Mouse (Mus musculus): ENCODE measurements around the gene Smyd3. TPM values are rescaled to one million over a fixed set of nuclear protein-coding genes. Genes with fewer than 3 reads are reported as not detected.

Smyd3 gene
- polyA plus RNA-seq (2015; fragmentation: Nextera tagmentation; extraction: Ambion mirVana): 20.0 and 22.0 TPM in 2 replicates

- no peaks in the 10 kb centered on the region for H3K27me3 ChIP-seq
- no peaks in the 10 kb centered on the region for H3K9me3 ChIP-seq (replicated peaks)
- peaks cover 7% of the 10 kb centered on the region; the same call in 1 of the 2 replicates for H3K4me1 ChIP-seq
- peak; percentile 78 for ATAC-seq (ENCODE audit: insufficient number of reproducible peaks, low FRiP score, low TSS enrichment, low read depth)
- H3K4me3 ChIP-seq (replicated peaks): peak within 1 kb of the TSS; percentile 71
- H3K27ac ChIP-seq (replicated peaks): peak within 1 kb of the TSS; percentile 75
- H3K36me3 ChIP-seq: no peaks in the 10 kb centered on the region
- 5% methylated on average over 39 of the region's 39 CpGs for WGBS
- peak within 1 kb of the TSS; percentile 51 for H3K9ac ChIP-seq
- H3K4me2 ChIP-seq (replicated peaks): peak within 1 kb of the TSS; percentile 95
These were observed at the start of gene Smyd3 for GRCm38 (mm10) chr1:179517713-179518465. Gene Smyd3 (minus strand): TSS chr1:179518041.

- 59% methylated on average over 7 of the region's 7 CpGs for WGBS
- Histone ChIP-seq H3K36me3 (no peaks in the 10 kb centered on the region), H3K4me3 (replicated peaks) (no peak overlapping the region), H3K27ac (replicated peaks) (no peak overlapping the region), H3K4me1 (peaks cover 25% of the 10 kb centered on the region), H3K9me3 (replicated peaks) (no peaks in the 10 kb centered on the region), H3K4me2 (replicated peaks) (no peak overlapping the region), H3K9ac (no peak overlapping the region), H3K27me3 (no peaks in the 10 kb centered on the region)
- ATAC-seq (ENCODE audit: insufficient number of reproducible peaks, low FRiP score, low TSS enrichment, low read depth): no peak
These were observed 49.7 kb upstream of the Smyd3 start for GRCm38 (mm10) chr1:179567558-179567957.

GRCm38 (mm10) chr1:179563926-179564325 lies 46.1 kb upstream of the Smyd3 start:
- 64% methylated on average over 5 of the region's 5 CpGs for WGBS
- Histone ChIP-seq H3K27ac (replicated peaks) (no peak overlapping the region), H3K4me3 (replicated peaks) (no peak overlapping the region), H3K27me3 (no peaks in the 10 kb centered on the region), H3K4me2 (replicated peaks) (no peak overlapping the region), H3K36me3 (no peaks in the 10 kb centered on the region), H3K9ac (no peak overlapping the region), H3K4me1 (peaks cover 23% of the 10 kb centered on the region), H3K9me3 (replicated peaks) (no peaks in the 10 kb centered on the region)
- ATAC-seq (ENCODE audit: insufficient number of reproducible peaks, low FRiP score, low TSS enrichment, low read depth): no peak

GRCm38 (mm10) chr1:179563211-179563610 lies 45.4 kb upstream of the Smyd3 start:
- no peak for ATAC-seq (ENCODE audit: insufficient number of reproducible peaks, low FRiP score, low TSS enrichment, low read depth)

DNA sequence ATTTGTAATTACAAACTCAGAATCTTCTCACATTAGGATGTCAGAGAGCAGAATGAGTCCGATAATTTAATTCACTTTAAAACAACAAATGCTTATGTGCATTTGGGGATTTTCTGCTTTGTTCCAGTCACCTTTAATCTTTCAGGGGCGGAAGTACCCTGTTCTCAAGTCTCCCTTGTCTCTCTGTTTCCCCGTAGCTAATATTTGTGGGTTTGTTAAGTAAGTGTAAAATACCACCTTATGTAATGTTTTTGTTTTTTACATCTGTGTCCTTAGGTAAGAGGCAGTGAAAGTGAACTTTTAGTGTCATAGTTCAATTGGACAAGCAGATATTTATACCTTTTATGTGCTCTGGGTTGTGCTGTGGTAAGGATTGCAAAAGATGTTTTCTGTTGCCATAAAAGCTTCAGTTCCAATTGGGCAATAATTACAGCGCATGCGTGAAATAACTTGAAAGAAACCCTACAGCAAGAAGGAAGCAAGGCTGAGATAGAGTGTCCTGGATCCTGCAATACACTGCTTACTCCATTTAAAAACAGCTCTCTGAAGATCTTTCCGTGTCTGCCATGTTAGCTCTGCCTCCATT lies 43.1 kb upstream of the Smyd3 start:
- ATAC-seq (ENCODE audit: insufficient number of reproducible peaks, low FRiP score, low TSS enrichment, low read depth): no peak
- Histone ChIP-seq H3K4me3 (replicated peaks) (no peak overlapping the region), H3K36me3 (no peaks in the 10 kb centered on the region), H3K9me3 (replicated peaks) (no peaks in the 10 kb centered on the region), H3K4me2 (replicated peaks) (no peak overlapping the region), H3K4me1 (peaks cover 12% of the 10 kb centered on the region; the same call in 1 of the 2 replicates), H3K9ac (no peak overlapping the region), H3K27me3 (no peaks in the 10 kb centered on the region), H3K27ac (replicated peaks) (no peak overlapping the region)
- WGBS: 69% methylated on average over 6 of the region's 6 CpGs

More at GRCm38 (mm10) chr1:179563211-179563610, 45.4 kb upstream of the Smyd3 start:
- Histone ChIP-seq H3K4me1 (peaks cover 21% of the 10 kb centered on the region), H3K4me3 (replicated peaks) (no peak overlapping the region), H3K27me3 (no peaks in the 10 kb centered on the region), H3K9me3 (replicated peaks) (no peaks in the 10 kb centered on the region), H3K27ac (replicated peaks) (no peak overlapping the region), H3K36me3 (no peaks in the 10 kb centered on the region), H3K4me2 (replicated peaks) (no peak overlapping the region), H3K9ac (no peak overlapping the region)
- 78% methylated on average over 4 of the region's 4 CpGs for WGBS

- 41% methylated on average over 11 of the region's 11 CpGs for WGBS
- no peaks in the 10 kb centered on the region for H3K9me3 ChIP-seq (replicated peaks)
These were observed 41.8 kb upstream of the Smyd3 start for GRCm38 (mm10) chr1:179559446-179560194.

DNA sequence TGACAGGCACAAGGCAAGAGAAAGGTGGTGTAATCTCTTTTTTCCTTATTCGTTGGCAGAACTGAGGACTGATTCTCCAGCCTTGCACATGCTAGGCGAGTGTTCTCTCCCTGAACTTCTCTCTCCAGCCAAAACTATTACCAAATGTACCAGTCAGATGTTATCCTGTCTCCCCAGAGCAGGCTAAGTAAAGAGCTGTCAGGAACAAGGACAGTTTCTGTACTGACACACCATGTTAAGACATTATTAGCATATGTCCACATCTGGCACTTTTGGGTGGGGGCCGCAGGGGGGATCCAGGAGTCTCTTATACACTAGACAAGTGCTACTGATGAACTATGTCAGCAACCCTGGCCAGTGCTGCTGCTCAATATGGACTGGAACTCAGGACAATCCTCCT lies 39.1 kb upstream of the Smyd3 start:
- H3K27ac ChIP-seq (replicated peaks): no peak overlapping the region
- H3K4me2 ChIP-seq (replicated peaks): no peak overlapping the region
- ATAC-seq (ENCODE audit: insufficient number of reproducible peaks, low FRiP score, low TSS enrichment, low read depth): no peak
- no peaks in the 10 kb centered on the region for H3K9me3 ChIP-seq (replicated peaks)
- H3K27me3 ChIP-seq: no peaks in the 10 kb centered on the region
- no peaks in the 10 kb centered on the region for H3K36me3 ChIP-seq
- 71% methylated on average over 3 of the region's 3 CpGs for WGBS
- H3K4me3 ChIP-seq (replicated peaks): no peak overlapping the region
- H3K4me1 ChIP-seq: 0 out of 2 replicates have a peak, but pooled peaks cover 11% of the 10 kb centered on the region
- H3K9ac ChIP-seq: no peak overlapping the region

More at GRCm38 (mm10) chr1:179559446-179560194, 41.8 kb upstream of the Smyd3 start:
- Histone ChIP-seq H3K27me3 (no peaks in the 10 kb centered on the region), H3K9ac (no peak overlapping the region), H3K27ac (replicated peaks) (peak overlapping the region; percentile 48), H3K4me1 (peaks cover 12% of the 10 kb centered on the region; the same call in 1 of the 2 replicates), H3K4me3 (replicated peaks) (no peak overlapping the region), H3K36me3 (no peaks in the 10 kb centered on the region), H3K4me2 (replicated peaks) (no peak overlapping the region)
- no peak for ATAC-seq (ENCODE audit: insufficient number of reproducible peaks, low FRiP score, low TSS enrichment, low read depth)

DNA sequence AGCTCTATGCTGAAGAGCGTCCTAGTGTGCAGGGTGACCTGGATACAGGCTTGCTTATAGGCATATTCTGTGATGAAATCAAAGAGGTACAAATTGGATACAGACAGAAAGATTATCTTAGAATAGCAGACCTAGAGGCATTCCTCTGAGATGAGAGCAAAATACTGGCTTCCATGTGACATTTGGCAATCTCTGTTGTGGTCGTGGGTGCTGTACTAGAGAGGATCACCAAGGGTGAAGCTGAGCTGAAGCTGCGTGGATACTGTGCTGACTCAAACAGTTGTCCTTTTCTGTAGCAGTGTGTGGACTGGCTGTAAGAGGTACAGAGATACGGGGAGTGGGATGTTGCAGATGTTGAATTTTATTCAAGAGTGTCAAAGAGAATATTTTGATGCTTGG lies 36.1 kb upstream of the Smyd3 start:
- no peak for ATAC-seq (ENCODE audit: insufficient number of reproducible peaks, low FRiP score, low TSS enrichment, low read depth)

GRCm38 (mm10) chr1:179553197-179553948 lies 35.5 kb upstream of the Smyd3 start:
- no peaks in the 10 kb centered on the region for H3K9me3 ChIP-seq (replicated peaks)
- H3K36me3 ChIP-seq: 0 out of 2 replicates have a peak, but pooled peaks cover 7% of the 10 kb centered on the region
- H3K27ac ChIP-seq (replicated peaks): no peak overlapping the region

More for the DNA sequence above, 36.1 kb upstream of the Smyd3 start:
- H3K36me3 ChIP-seq: 0 out of 2 replicates have a peak, but pooled peaks cover 7% of the 10 kb centered on the region
- 55% methylated on average over 4 of the region's 4 CpGs for WGBS
- no peak overlapping the region for H3K9ac ChIP-seq
- no peak overlapping the region for H3K4me3 ChIP-seq (replicated peaks)
- 0 out of 2 replicates have a peak, but pooled peaks cover 5% of the 10 kb centered on the region for H3K4me1 ChIP-seq
- H3K4me2 ChIP-seq (replicated peaks): no peak overlapping the region
- no peaks in the 10 kb centered on the region for H3K9me3 ChIP-seq (replicated peaks)
- no peaks in the 10 kb centered on the region for H3K27me3 ChIP-seq
- no peak overlapping the region for H3K27ac ChIP-seq (replicated peaks)

DNA sequence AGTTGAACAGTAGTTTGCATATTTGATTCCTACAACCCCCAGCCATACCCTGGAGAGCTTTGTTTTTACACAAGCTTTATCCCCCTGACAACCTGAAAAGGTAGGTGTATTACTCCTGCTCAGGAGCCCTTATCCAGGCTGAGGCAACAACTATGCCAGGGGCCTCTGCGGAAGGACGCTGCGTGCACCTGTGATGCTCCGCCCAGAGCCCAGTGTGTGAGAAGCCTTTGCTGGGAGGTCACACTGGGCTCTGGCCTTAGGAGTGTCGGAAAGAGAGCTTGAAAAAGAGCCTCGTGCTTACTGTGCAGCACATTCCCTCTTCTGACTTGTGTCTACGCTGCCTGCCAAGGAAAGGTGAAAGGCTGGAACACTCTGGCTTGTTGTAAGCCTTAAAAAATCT lies 34.9 kb upstream of the Smyd3 start:
- ATAC-seq (ENCODE audit: insufficient number of reproducible peaks, low FRiP score, low TSS enrichment, low read depth): no peak
- Histone ChIP-seq H3K4me3 (replicated peaks) (no peak overlapping the region), H3K4me2 (replicated peaks) (no peak overlapping the region), H3K9me3 (replicated peaks) (no peaks in the 10 kb centered on the region), H3K27me3 (no peaks in the 10 kb centered on the region), H3K4me1 (peaks cover 12% of the 10 kb centered on the region), H3K9ac (no peak overlapping the region), H3K27ac (replicated peaks) (no peak overlapping the region), H3K36me3 (0 out of 2 replicates have a peak, but pooled peaks cover 7% of the 10 kb centered on the region)
- 51% methylated on average over 7 of the region's 7 CpGs for WGBS

More at GRCm38 (mm10) chr1:179553197-179553948, 35.5 kb upstream of the Smyd3 start:
- WGBS: 59% methylated on average over 5 of the region's 5 CpGs
- ATAC-seq (ENCODE audit: insufficient number of reproducible peaks, low FRiP score, low TSS enrichment, low read depth): no peak
- no peak overlapping the region for H3K4me3 ChIP-seq (replicated peaks)
- no peaks in the 10 kb centered on the region for H3K27me3 ChIP-seq
- H3K4me1 ChIP-seq: peaks cover 6% of the 10 kb centered on the region
- H3K9ac ChIP-seq: no peak overlapping the region
- H3K4me2 ChIP-seq (replicated peaks): no peak overlapping the region

Data from embryonic facial prominence, embryonic 15.5 days (tissue).